Mouse (Mus musculus): ENCODE data around the gene Agbl4. TPM values are rescaled to one million over a fixed set of nuclear protein-coding genes. Genes with fewer than 3 reads are reported as not detected.

Agbl4 gene
- polyA plus RNA-seq, 1 experiment = 9.5 TPM

GRCm38 (mm10) chr4:111432013-111432412, 1034.6 kb downstream of the Agbl4 start:
- DNase-seq (ENCODE audit: extremely low spot score in 1 of 2, low spot score in 1 of 2) = no peak

DNA sequence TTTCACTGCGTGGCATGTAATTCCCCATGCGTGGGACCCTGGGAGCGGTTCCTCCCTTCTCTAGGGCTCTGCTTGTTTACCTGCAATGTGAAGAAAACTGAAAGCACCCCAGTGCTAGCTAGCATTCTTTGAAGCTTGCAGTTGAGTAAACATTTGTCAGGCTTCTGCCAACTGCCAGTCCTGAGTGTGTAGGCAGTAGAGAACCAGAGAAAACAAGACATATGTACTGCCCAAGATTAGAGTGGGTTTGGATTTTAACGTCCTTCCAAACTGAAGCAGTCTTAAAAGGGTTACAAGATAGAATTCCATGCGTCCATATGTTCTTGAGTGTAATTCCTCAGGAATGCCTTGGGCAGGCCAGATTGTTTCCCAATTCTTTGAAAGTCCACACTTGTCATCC, 1035.0 kb downstream of the Agbl4 start:
- DNase-seq (ENCODE audit: extremely low spot score in 1 of 2, low spot score in 1 of 2) = no peak

DNA sequence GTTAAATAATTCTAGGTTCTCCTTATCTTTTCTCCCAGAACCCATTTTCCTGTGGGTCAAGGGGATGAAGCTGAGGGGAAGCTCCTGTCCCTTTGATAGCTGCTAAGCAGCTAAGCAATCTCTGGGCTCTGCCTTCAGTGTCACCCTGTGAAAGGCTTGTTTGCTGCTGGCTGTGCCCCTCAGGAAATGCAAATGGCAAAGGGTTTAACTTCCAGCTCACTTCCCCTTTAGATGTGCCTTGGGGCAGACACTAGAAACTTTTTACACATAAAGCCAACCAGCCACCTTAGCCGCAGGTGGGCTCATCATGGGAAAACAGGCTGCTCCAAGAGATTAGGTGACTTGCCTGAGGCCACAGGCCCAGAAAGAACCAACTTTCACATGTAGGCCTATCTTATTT, 1044.2 kb downstream of the Agbl4 start:
- DNase-seq (ENCODE audit: extremely low spot score in 1 of 2, low spot score in 1 of 2) = no peak

- DNase-seq (ENCODE audit: extremely low spot score in 1 of 2, low spot score in 1 of 2) = peak in 1 of 2 experiments; percentile 52
Observed at GRCm38 (mm10) chr4:111442435-111443238, 1045.2 kb downstream of the Agbl4 start.

- peak in 1 of 2 experiments; percentile 68 for DNase-seq (ENCODE audit: extremely low spot score in 1 of 2, low spot score in 1 of 2)
Observed at GRCm38 (mm10) chr4:111443906-111444615, 1046.6 kb downstream of the Agbl4 start.

- no peak for DNase-seq (ENCODE audit: extremely low spot score in 1 of 2, low spot score in 1 of 2)
Observed at GRCm38 (mm10) chr4:111444616-111445160, 1047.2 kb downstream of the Agbl4 start.

DNA sequence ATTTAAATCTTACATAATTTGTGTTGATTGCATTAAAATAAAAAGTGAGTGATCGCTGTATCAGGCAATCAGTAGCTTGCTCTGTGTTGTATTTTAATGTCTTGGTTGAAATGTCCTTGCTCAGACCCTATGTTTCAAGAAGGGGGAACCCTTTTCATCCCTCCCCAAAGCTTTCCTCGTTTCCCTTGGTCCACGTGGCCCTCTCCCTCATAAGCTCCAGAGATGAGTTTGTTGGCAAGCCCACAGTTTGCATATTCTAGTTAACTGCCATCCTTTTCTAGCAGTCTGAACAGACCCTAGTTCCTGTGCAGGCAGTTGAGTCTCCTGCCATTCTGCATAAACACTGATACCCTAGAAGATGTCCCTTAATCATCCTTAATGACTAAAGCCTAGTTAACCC, 1050.5 kb downstream of the Agbl4 start:
- no peak for DNase-seq (ENCODE audit: extremely low spot score in 1 of 2, low spot score in 1 of 2)

GRCm38 (mm10) chr4:111448586-111448985, 1051.1 kb downstream of the Agbl4 start:
- DNase-seq (ENCODE audit: extremely low spot score in 1 of 2, low spot score in 1 of 2) = no peak

GRCm38 (mm10) chr4:111449442-111450199, 1052.2 kb downstream of the Agbl4 start:
- no peak for DNase-seq (ENCODE audit: extremely low spot score in 1 of 2, low spot score in 1 of 2)

DNA sequence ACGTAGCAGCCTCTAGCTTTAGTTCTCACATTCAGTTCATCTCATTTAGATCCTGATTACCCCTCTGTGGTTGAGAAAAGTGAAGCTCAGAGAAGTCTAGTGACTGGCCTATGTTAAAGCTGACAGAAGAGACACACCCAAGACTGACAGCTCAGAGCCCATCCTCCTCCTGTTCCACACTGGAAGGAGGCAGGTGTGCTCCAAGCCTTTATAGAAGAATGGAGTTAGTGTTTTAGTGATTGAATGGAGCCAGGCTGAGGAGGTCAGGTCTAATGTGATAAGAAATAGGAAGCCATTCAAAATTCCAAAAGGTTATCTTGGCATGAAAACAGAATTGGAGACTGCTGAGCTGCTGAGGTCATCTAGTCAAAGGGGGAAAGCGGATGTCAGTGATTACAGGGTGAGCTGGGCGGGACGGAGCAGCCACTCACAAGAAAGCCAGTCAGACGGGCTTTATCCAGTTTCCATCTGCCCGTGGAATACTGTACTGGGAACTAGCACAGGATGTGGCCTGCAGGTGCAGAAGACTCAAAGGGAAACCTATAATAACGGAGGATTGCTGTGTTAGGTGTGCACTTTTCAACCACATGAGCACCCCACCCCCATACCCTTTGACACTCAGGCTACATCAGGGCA, 1053.9 kb downstream of the Agbl4 start:
- DNase-seq (ENCODE audit: extremely low spot score in 1 of 2, low spot score in 1 of 2) = no peak

DNA sequence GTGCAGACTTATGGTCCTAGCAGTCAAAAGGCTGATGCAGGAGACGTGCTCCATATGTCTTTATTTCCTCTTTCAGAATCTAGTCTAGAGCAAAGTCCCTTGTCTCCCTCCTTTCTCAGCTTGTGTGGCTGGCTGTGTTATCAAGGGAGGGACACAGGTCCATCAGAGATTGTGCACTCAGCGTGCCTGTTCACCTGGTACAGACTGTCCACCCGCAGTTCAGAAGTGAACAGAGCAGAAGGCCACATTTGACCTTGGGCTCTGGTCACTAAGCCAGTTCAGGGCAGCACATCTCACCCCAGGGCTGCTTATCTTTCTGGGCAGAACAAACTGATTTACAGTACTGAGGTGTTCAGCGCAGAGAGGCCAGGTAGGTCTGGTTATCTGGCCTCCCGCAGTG, 1054.7 kb downstream of the Agbl4 start:
- DNase-seq (ENCODE audit: extremely low spot score in 1 of 2, low spot score in 1 of 2) = no peak

GRCm38 (mm10) chr4:111453275-111453674, 1055.8 kb downstream of the Agbl4 start:
- DNase-seq (ENCODE audit: extremely low spot score in 1 of 2, low spot score in 1 of 2) = no peak

GRCm38 (mm10) chr4:111455621-111456020, 1058.2 kb downstream of the Agbl4 start:
- no peak for DNase-seq (ENCODE audit: extremely low spot score in 1 of 2, low spot score in 1 of 2)

DNA sequence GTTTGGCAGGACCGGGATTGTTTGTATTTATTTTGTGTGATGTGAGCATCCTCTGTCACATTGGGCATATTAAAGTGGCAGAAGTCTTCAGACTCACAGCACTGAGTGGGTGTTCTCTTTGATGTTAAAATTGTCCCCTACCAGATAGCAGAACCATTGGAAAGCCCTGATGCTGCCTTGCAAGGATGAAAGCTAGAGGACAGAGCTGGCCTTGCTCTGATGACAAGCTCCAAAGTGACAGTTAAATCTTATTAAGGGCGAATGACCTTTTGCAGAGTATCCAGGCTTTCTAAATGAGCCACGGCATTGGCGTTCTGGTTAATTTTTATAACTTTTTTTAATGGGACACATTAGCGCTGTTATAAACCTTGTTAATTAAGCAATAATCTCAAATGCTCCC, 1060.1 kb downstream of the Agbl4 start:
- DNase-seq (ENCODE audit: extremely low spot score in 1 of 2, low spot score in 1 of 2) = no peak

GRCm38 (mm10) chr4:111467293-111467773, 1069.9 kb downstream of the Agbl4 start:
- peak in 1 of 2 experiments; percentile 52 for DNase-seq (ENCODE audit: extremely low spot score in 1 of 2, low spot score in 1 of 2)

- DNase-seq (ENCODE audit: extremely low spot score in 1 of 2, low spot score in 1 of 2) = no peak
Observed at GRCm38 (mm10) chr4:111467796-111468195, 1070.3 kb downstream of the Agbl4 start.

DNA sequence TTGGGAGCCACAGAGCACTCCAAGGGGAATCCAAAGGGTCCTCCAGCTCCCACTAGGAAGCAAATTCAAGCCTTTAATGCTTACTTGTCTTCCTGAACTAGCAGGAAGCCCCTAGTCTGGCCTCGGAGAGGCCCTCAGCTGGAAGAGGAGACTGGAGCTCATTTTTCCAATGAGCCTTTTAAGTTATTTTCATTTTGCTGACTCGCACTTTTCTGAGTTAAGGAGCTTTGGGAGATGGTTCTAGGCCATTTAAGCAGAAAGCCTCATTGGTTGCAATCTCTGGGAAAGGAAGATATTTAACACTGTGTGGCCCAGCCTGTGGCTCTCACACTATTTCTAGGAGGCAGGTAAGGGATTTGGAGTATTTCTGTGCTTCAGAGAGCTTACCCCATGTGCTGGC, 1072.4 kb downstream of the Agbl4 start:
- DNase-seq (ENCODE audit: extremely low spot score in 1 of 2, low spot score in 1 of 2) = no peak

DNA sequence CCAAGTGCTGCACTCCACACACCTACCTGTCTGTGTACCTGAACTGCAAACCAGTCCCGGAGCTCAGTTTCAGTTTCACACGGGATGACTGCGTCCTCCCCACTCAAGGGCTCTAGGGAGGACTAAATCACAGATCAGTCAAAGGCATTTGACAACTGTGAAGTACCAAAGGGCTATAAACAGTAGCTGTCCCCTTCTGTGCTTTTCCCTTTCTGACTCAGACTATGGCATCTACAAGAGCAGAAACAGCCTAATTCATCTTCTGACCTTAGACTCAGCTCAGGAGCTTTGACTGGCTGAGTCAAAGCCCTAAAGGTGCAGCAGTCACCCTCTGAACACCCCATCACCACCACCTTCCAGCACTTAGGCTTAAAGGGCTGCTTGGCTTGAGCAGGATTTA, 1074.3 kb downstream of the Agbl4 start:
- no peak for DNase-seq (ENCODE audit: extremely low spot score in 1 of 2, low spot score in 1 of 2)

DNA sequence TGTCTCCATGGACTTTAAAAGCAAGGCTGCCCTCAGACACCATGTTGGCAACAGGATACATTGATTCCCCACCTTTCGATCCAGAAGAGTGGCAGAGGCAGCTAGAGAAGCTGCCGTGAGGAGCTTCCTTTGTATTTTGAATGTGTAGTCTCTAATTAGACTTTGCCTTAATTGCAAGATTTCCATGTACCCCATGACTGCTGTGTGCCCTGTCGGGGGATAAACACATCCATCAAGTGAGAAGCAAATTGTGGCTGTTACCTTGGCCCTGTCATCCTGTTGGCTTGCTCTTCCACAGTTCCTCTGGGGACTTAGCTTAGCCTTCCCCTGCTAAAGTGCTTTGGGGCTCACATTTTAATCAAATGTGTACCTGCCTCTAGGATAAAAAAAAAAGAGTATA, 1075.0 kb downstream of the Agbl4 start:
- DNase-seq (ENCODE audit: extremely low spot score in 1 of 2, low spot score in 1 of 2) = no peak

GRCm38 (mm10) chr4:111473014-111473413, 1075.6 kb downstream of the Agbl4 start:
- DNase-seq (ENCODE audit: extremely low spot score in 1 of 2, low spot score in 1 of 2) = no peak

Measured in frontal cortex, adult 2 months (tissue).